Mouse (Mus musculus): Measurements from ENCODE around the gene Zfp874a. TPM values are rescaled to one million over a fixed set of nuclear protein-coding genes. Genes with fewer than 3 reads are reported as not detected.
"Not testable (repeated sequence)": the region's sequence is repeated elsewhere in the genome, so short reads cannot be mapped to it uniquely, and the experiment has no call there.

Gene Zfp874a
- polyA plus RNA-seq, 1 experiment: 1.3 TPM

DNA sequence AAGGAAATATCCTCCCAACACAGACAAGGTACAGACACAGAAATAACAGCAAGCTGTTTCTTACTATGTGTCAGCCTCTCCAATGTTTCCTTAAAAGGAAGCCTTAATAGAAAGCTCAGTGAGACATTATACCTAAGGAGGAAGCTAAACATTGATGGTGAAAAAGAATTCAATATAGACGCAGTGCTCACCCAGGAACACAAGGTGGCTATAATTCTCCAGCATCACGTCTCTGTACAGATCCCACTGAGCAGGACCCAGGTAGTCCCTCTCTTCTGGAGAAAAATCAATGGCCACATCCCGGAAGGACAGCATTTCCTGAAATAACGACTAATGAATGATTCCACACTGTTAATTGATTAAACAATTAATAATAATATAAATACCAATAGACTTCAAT is 30.1 kb upstream of the Zfp874a start:
- no peak for TF ChIP-seq POLR2A (IDR thresholded peaks at IDR 0.05; ENCODE audit: low read depth, low read length)
- no peak for TF ChIP-seq CTCF (IDR thresholded peaks at IDR 0.05; ENCODE audit: extremely low read depth, insufficient read depth, insufficient read length, insufficient replicate concordance)
- Histone ChIP-seq H3K4me3 (ENCODE audit: extremely low read depth, insufficient read depth, insufficient read length) (no peak overlapping the region), H3K4me1 (ENCODE audit: control insufficient read depth, insufficient read depth, insufficient read length) (no peaks in the 10 kb centered on the region; the same call in 1 of the 2 replicates), H3K36me3 (ENCODE audit: control insufficient read depth, insufficient read depth, low read length) (peaks cover 4% of the 10 kb centered on the region), H3K27ac (ENCODE audit: insufficient read depth, low read length) (no peak overlapping the region), H3K27me3 (ENCODE audit: control insufficient read depth, insufficient read depth, low read length) (no peaks in the 10 kb centered on the region)
- no peak for DNase-seq (ENCODE audit: low read depth in 1 of 2, low spot score in 2 of 2)
- 76% methylated on average over 4 of the region's 4 CpGs for WGBS

DNA sequence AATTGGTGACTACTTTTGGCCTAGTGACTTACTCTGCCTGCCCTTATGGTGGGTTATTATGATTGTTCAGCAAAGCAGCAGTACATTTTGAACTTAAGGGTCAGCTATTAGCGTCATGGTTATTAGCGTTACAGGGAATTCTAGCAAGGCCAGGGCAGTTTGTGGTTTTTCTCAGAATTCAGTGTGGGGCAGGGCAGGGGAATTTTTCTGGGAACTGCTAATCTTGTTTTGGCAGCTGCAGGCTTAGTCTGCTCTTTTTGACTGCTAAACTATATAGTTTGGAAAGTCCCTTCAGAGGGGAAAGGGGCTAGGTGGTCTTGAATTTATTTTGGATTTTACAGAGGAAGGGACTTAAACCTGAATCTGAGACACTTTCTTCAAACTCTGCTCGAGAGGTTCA is 17.9 kb upstream of the Zfp874a start:
- peaks cover 1% of the 10 kb centered on the region; the same call in 1 of the 2 replicates for H3K4me1 ChIP-seq (ENCODE audit: control insufficient read depth, insufficient read depth, insufficient read length)
- no peaks in the 10 kb centered on the region for H3K27me3 ChIP-seq (ENCODE audit: control insufficient read depth, insufficient read depth, low read length)
- H3K27ac ChIP-seq (ENCODE audit: insufficient read depth, low read length): no peak overlapping the region
- no peak overlapping the region for H3K4me3 ChIP-seq (ENCODE audit: extremely low read depth, insufficient read depth, insufficient read length)
- H3K36me3 ChIP-seq (ENCODE audit: control insufficient read depth, insufficient read depth, low read length): peaks cover 6% of the 10 kb centered on the region; the same call in 1 of the 2 replicates
- 84% methylated on average over 3 of the region's 3 CpGs for WGBS
- TF ChIP-seq POLR2A (IDR thresholded peaks at IDR 0.05; ENCODE audit: low read depth, low read length) (no peak), CTCF (IDR thresholded peaks at IDR 0.05; ENCODE audit: extremely low read depth, insufficient read depth, insufficient read length, insufficient replicate concordance) (no peak)
- no peak for DNase-seq (ENCODE audit: low read depth in 1 of 2, low spot score in 2 of 2)

DNA sequence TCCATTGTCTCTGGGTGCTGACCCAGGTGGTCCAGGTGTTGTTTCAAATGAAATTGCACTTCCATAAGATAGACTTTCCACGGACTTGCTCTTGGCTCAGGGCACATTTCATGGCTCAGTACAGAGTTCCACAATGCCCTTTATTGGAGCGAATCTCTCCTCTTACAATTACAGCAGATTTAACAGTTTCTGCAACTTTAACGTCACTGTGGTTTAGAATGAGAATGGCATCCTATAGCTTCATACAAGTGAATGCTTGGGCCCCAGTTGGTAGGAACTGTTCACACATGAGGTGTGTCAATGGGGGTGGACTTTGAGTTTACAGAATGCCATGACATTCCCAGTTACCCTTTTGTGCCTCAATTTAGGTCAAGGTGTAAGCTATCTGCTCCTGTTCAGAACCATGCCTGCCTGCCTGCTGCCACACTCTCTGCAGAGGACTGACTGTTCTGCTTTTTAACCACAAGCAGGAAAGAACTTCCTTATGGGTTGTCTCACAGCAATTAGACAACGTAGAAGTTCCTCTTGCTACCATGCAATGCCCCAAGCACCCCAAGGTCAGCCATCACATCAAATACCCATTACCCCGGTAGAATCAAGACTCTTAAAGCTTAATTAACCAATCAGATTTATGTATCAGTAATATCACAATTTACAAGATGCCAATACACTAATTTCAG is 12.2 kb upstream of the Zfp874a start:
- peak; percentile 6 to 7 for DNase-seq (ENCODE audit: low read depth in 1 of 2, low spot score in 2 of 2)
- not testable (repeated sequence) for H3K27ac ChIP-seq (ENCODE audit: insufficient read depth, low read length)

DNA sequence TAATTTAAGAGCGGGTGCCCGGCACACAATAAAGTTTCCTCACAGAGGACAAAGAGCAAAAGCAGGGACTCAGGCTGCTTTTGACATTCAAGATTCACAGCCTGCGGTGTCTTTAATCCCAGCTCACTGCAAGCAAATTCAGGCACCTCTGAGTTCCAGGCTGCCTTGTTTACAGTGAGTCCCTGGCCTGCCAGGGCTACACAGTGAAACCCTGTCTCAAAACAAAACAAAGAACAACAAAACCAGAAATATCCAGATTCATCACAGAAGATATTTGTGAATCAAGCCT is 541 bp upstream of the Zfp874a start:
- 34% methylated on average over 3 of the region's 3 CpGs for WGBS
- no peak for TF ChIP-seq POLR2A (IDR thresholded peaks at IDR 0.05; ENCODE audit: low read depth, low read length)
- TF ChIP-seq CTCF (IDR thresholded peaks at IDR 0.05; ENCODE audit: extremely low read depth, insufficient read depth, insufficient read length, insufficient replicate concordance): no peak
- H3K36me3 ChIP-seq (ENCODE audit: control insufficient read depth, insufficient read depth, low read length): no peaks in the 10 kb centered on the region; the same call in 1 of the 2 replicates
- H3K27ac ChIP-seq (ENCODE audit: insufficient read depth, low read length): 0 out of 2 replicates have a peak overlapping the region, but pooled peaks have one; percentile 33
- H3K4me1 ChIP-seq (ENCODE audit: control insufficient read depth, insufficient read depth, insufficient read length): no peaks in the 10 kb centered on the region
- no peaks in the 10 kb centered on the region for H3K27me3 ChIP-seq (ENCODE audit: control insufficient read depth, insufficient read depth, low read length)
- DNase-seq (ENCODE audit: low read depth in 1 of 2, low spot score in 2 of 2): no peak
- no peak overlapping the region for H3K4me3 ChIP-seq (ENCODE audit: extremely low read depth, insufficient read depth, insufficient read length)

More for the DNA sequence above, 12.2 kb upstream of the Zfp874a start:
- not testable (repeated sequence) for H3K36me3 ChIP-seq (ENCODE audit: control insufficient read depth, insufficient read depth, low read length); H3K4me1 ChIP-seq (ENCODE audit: control insufficient read depth, insufficient read depth, insufficient read length); H3K4me3 ChIP-seq (ENCODE audit: extremely low read depth, insufficient read depth, insufficient read length); H3K27me3 ChIP-seq (ENCODE audit: control insufficient read depth, insufficient read depth, low read length)
- 15% methylated on average over 3 of the region's 5 CpGs for WGBS

DNA sequence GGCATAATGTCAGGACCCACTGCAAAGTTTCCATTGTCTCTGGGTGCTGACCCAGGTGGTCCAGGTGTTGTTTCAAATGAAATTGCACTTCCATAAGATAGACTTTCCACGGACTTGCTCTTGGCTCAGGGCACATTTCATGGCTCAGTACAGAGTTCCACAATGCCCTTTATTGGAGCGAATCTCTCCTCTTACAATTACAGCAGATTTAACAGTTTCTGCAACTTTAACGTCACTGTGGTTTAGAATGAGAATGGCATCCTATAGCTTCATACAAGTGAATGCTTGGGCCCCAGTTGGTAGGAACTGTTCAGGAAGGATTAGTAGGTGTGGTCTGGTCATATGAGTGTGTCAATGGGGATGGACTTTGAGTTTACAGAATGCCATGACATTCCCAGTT is 14.3 kb downstream of the Zfp874a start:
- 94% methylated on average over 1 of the region's 3 CpGs for WGBS
- H3K4me1 ChIP-seq (ENCODE audit: control insufficient read depth, insufficient read depth, insufficient read length); DNase-seq (ENCODE audit: low read depth in 1 of 2, low spot score in 2 of 2); H3K4me3 ChIP-seq (ENCODE audit: extremely low read depth, insufficient read depth, insufficient read length); H3K27me3 ChIP-seq (ENCODE audit: control insufficient read depth, insufficient read depth, low read length); H3K36me3 ChIP-seq (ENCODE audit: control insufficient read depth, insufficient read depth, low read length); H3K27ac ChIP-seq (ENCODE audit: insufficient read depth, low read length): not testable (repeated sequence)

DNA sequence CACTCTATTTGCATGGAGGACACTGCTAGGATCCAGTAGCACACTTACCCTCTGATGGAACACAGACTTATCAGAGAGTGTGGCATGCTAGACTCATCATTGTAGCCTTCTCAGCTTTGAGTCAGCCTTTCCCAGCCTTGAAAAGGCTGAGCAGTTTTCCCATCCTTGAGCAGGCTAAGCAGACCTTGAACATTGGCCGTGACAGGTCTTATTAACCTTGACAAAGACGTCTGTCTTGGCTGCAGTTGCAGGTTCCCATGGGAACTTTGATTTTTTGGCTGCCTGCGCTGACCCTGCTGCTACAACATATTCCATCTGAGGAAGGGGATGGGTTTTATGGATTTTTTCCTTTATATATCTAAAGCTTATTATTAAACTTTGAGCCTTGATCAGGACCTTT is 23.3 kb downstream of the Zfp874a start:
- H3K27ac ChIP-seq (ENCODE audit: insufficient read depth, low read length): no peak overlapping the region
- DNase-seq (ENCODE audit: low read depth in 1 of 2, low spot score in 2 of 2): no peak
- TF ChIP-seq CTCF (IDR thresholded peaks at IDR 0.05; ENCODE audit: extremely low read depth, insufficient read depth, insufficient read length, insufficient replicate concordance) (no peak), POLR2A (IDR thresholded peaks at IDR 0.05; ENCODE audit: low read depth, low read length) (no peak)
- H3K36me3 ChIP-seq (ENCODE audit: control insufficient read depth, insufficient read depth, low read length): no peaks in the 10 kb centered on the region
- no peak overlapping the region for H3K4me3 ChIP-seq (ENCODE audit: extremely low read depth, insufficient read depth, insufficient read length)
- 83% methylated on average over 3 of the region's 3 CpGs for WGBS
- no peaks in the 10 kb centered on the region for H3K27me3 ChIP-seq (ENCODE audit: control insufficient read depth, insufficient read depth, low read length)
- H3K4me1 ChIP-seq (ENCODE audit: control insufficient read depth, insufficient read depth, insufficient read length): no peaks in the 10 kb centered on the region

DNA sequence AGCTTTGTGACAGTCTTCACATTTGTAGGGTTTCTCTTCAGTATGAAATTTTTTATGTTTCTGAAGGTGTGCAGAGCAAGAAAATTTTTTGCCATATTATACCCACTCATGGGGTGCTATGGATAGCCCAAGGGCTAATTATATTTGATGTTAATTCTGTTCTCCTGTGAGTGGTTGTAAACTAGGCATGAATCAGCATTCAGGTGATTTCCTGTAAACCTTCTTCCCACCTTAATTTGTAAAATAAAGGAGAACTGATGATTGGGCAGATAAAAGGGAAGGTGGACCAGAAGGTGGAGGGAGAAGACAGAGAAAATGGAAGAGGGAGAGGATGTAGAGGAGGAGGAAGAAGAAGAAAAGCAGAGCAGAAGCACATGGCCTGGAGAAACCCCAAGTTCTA is 25.7 kb downstream of the Zfp874a start:
- H3K4me1 ChIP-seq (ENCODE audit: control insufficient read depth, insufficient read depth, insufficient read length); DNase-seq (ENCODE audit: low read depth in 1 of 2, low spot score in 2 of 2); H3K27ac ChIP-seq (ENCODE audit: insufficient read depth, low read length); H3K27me3 ChIP-seq (ENCODE audit: control insufficient read depth, insufficient read depth, low read length); H3K36me3 ChIP-seq (ENCODE audit: control insufficient read depth, insufficient read depth, low read length); H3K4me3 ChIP-seq (ENCODE audit: extremely low read depth, insufficient read depth, insufficient read length): not testable (repeated sequence)

DNA sequence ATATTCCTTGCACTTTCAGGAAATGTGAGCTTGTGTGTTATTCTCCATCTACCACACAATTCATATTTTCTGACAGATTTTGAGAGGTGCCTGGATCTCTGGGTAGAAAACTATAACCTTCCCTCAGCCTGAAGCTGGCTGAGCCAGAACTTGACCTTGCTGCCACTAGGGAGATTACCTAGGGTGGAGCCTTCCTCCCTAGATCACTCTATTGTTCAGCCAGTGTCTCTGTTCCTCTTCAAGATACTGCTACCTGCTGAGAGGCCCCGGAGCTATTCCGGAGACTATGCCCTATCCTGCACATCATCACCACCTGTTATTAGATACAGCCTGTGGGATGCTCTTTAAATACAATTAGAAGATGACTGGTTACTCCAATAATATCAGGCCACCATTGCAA is 28.9 kb downstream of the Zfp874a start:
- WGBS: 96% methylated on average over 2 of the region's 2 CpGs

More for the DNA sequence above, 28.9 kb downstream of the Zfp874a start:
- not testable (repeated sequence) for H3K27me3 ChIP-seq (ENCODE audit: control insufficient read depth, insufficient read depth, low read length); H3K4me3 ChIP-seq (ENCODE audit: extremely low read depth, insufficient read depth, insufficient read length); H3K36me3 ChIP-seq (ENCODE audit: control insufficient read depth, insufficient read depth, low read length); H3K27ac ChIP-seq (ENCODE audit: insufficient read depth, low read length); H3K4me1 ChIP-seq (ENCODE audit: control insufficient read depth, insufficient read depth, insufficient read length); DNase-seq (ENCODE audit: low read depth in 1 of 2, low spot score in 2 of 2)

Measured in spleen, adult 2 months (tissue).